Mouse (Mus musculus): Measurements from ENCODE around the gene Gpr19. TPM values are rescaled to one million over a fixed set of nuclear protein-coding genes. Genes with fewer than 3 reads are reported as not detected.

Gene Gpr19
- polyA plus RNA-seq, 1 experiment from 2014 or later = 9.8 TPM

DNA sequence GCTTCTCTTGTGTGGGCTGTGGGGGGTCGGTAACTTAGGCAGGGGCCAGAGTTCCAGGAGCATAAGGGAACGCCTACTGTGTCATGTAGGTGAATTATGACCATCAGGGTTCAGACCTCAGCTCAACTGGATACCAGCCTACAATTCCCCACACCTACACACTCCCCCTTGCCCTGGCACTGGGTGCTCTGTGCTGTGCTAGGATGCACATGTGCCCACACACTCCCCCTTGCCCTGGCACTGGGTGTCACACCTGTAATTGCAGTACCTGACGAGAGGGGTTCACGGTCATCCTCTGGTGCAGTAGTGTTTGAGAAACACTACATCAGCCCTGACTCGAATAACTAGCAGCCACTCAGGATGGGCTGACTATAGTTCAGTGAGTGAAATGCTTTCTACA, 43.6 kb downstream of the Gpr19 start:
- H3K27me3 ChIP-seq (replicated peaks; ENCODE audit: insufficient read depth, low read length) = no peaks in the 10 kb centered on the region
- no peak overlapping the region for H3K27ac ChIP-seq (ENCODE audit: low read length)
- no peak overlapping the region for H3K4me3 ChIP-seq (ENCODE audit: low read depth, low read length)
- no peak overlapping the region for H3K4me2 ChIP-seq (replicated peaks; ENCODE audit: low read depth, low read length)
- 71% methylated on average over 5 of the region's 5 CpGs for WGBS
- TF ChIP-seq EP300 (IDR thresholded peaks at IDR 0.05) = no peak
- TF ChIP-seq CTCF (IDR thresholded peaks at IDR 0.05) = no peak
- no peaks in the 10 kb centered on the region for H3K4me1 ChIP-seq (ENCODE audit: insufficient read depth, low read depth, low read length)
- no peaks in the 10 kb centered on the region for H3K9me3 ChIP-seq (ENCODE audit: low read length)
- no peak for ATAC-seq
- no peak for DNase-seq (ENCODE audit: low spot score)
- peaks cover 17% of the 10 kb centered on the region; the same call in 1 of the 2 replicates for H3K36me3 ChIP-seq (ENCODE audit: insufficient read depth, low read length)
- H3K9ac ChIP-seq (replicated peaks; ENCODE audit: low read depth) = no peak overlapping the region

DNA sequence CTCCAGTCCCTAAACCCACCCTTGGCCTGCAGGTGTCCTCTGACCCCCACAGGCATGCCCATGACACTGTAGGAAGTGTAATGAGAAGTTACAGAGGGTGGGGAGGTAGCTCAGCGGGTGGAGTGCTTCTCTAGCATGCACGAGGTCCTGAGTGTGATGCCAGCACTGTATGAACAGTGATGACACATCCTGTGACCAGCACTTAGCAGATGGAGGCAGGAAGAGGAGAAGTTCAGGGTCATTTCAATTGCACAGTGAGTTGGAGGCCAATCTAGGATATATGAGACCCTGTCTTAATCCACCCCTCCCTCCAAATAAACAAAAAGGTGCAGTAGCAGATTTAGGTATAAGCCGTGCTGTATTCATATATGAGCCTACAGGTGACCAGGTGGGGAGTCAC, 48.4 kb downstream of the Gpr19 start:
- Histone ChIP-seq H3K4me1 (ENCODE audit: insufficient read depth, low read depth, low read length) (no peaks in the 10 kb centered on the region), H3K27ac (ENCODE audit: low read length) (no peak overlapping the region), H3K36me3 (ENCODE audit: insufficient read depth, low read length) (peaks cover 11% of the 10 kb centered on the region; the same call in 1 of the 2 replicates), H3K9me3 (ENCODE audit: low read length) (no peaks in the 10 kb centered on the region), H3K9ac (replicated peaks; ENCODE audit: low read depth) (no peak overlapping the region), H3K4me3 (ENCODE audit: low read depth, low read length) (no peak overlapping the region), H3K27me3 (replicated peaks; ENCODE audit: insufficient read depth, low read length) (no peaks in the 10 kb centered on the region), H3K4me2 (replicated peaks; ENCODE audit: low read depth, low read length) (no peak overlapping the region)
- TF ChIP-seq EP300 (IDR thresholded peaks at IDR 0.05) (no peak), CTCF (IDR thresholded peaks at IDR 0.05) (no peak)
- WGBS = 68% methylated on average over 3 of the region's 3 CpGs
- no peak for ATAC-seq
- no peak for DNase-seq (ENCODE audit: low spot score)

DNA sequence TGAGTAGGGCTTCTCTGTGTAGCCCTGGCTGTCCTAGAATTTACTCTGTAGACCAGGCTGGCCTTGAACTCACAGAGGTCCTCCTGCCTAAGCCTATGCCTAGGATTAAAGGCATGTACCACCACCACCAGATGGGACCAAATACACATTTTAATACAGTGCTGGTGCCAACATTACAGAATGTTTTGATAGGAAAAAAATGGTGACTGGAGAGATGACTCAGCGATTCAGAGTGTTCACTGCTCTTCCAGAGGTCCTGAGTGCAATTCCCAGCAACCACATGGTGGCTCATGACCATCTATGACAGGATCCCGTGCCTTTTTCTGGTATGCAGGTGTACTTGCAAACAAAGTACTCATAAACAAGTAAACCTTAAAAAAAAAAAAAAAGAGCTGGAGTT, 48.9 kb downstream of the Gpr19 start:
- TF ChIP-seq EP300 (IDR thresholded peaks at IDR 0.05) = no peak
- TF ChIP-seq CTCF (IDR thresholded peaks at IDR 0.05) = no peak
- Histone ChIP-seq H3K9ac (replicated peaks; ENCODE audit: low read depth) (no peak overlapping the region), H3K36me3 (ENCODE audit: insufficient read depth, low read length) (peaks cover 11% of the 10 kb centered on the region; the same call in 1 of the 2 replicates), H3K4me2 (replicated peaks; ENCODE audit: low read depth, low read length) (no peak overlapping the region), H3K9me3 (ENCODE audit: low read length) (no peaks in the 10 kb centered on the region), H3K4me3 (ENCODE audit: low read depth, low read length) (no peak overlapping the region), H3K27me3 (replicated peaks; ENCODE audit: insufficient read depth, low read length) (no peaks in the 10 kb centered on the region), H3K4me1 (ENCODE audit: insufficient read depth, low read depth, low read length) (no peaks in the 10 kb centered on the region), H3K27ac (ENCODE audit: low read length) (no peak overlapping the region)
- DNase-seq (ENCODE audit: low spot score) (no peak), ATAC-seq (no peak)
- 71% methylated on average over 2 of the region's 2 CpGs for WGBS

DNA sequence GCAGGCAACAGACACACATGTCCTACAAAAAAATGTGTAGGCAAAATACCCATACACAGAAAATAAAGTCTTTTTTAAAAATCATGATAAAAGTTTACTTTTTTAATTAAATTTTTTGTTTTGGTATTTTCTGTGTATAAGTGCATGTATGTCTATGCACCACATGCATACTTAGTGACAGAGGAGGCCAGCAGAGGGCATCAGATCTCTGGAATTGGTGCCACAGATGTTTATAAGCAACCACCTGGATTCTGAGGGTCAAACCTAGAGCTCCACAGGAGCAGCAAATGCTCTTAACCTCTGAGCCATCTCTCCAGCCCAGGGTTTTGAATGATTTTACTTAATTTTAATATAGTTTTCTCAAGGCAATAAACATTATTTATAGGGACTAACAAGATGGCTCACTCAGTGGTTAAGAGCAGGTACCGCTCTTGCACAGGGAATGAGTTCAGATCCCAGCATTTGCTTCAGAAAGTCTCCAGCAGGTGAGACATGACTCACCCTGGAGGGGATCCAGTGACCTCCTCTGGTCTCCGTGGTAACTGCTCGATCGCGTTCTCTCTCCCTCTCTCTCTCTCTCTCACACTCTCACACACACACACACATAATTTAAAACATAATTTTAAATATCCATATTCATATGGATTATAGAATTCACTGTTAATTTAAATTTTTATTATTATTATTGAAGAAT, 50.0 kb downstream of the Gpr19 start:
- no peaks in the 10 kb centered on the region for H3K4me1 ChIP-seq (ENCODE audit: insufficient read depth, low read depth, low read length)
- no peak overlapping the region for H3K9ac ChIP-seq (replicated peaks; ENCODE audit: low read depth)
- peaks cover 11% of the 10 kb centered on the region; the same call in 1 of the 2 replicates for H3K36me3 ChIP-seq (ENCODE audit: insufficient read depth, low read length)
- no peak overlapping the region for H3K4me2 ChIP-seq (replicated peaks; ENCODE audit: low read depth, low read length)
- H3K9me3 ChIP-seq (ENCODE audit: low read length) = no peaks in the 10 kb centered on the region
- no peak for ATAC-seq
- WGBS = 76% methylated on average over 5 of the region's 5 CpGs
- no peak overlapping the region for H3K4me3 ChIP-seq (ENCODE audit: low read depth, low read length)
- no peak overlapping the region for H3K27ac ChIP-seq (ENCODE audit: low read length)
- DNase-seq (ENCODE audit: low spot score) = peak; percentile 27
- H3K27me3 ChIP-seq (replicated peaks; ENCODE audit: insufficient read depth, low read length) = no peaks in the 10 kb centered on the region
- TF ChIP-seq EP300 (IDR thresholded peaks at IDR 0.05) = no peak
- TF ChIP-seq CTCF (IDR thresholded peaks at IDR 0.05) = peak; percentile 56

DNA sequence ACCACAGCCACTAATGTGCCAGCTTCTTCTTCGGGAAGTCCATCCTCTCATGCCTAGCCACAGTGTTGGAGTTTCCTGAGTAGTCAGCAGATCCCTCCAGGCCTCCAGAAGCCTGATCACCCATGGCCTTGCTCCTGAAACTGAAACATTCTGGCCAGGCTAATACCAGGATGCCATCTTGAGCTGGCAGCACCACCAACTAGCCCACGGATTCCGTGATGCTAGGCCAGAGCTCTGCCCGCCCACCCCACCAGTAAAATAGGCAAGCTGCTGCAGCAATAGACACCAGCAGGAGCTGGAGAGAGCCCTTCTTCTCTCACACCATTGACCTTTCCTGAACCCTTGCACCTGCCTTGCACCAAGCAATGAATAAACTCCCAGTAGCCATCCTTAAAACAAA, 50.8 kb downstream of the Gpr19 start:
- H3K27ac ChIP-seq (ENCODE audit: low read length) = no peak overlapping the region
- no peaks in the 10 kb centered on the region for H3K4me1 ChIP-seq (ENCODE audit: insufficient read depth, low read depth, low read length)
- no peak overlapping the region for H3K9ac ChIP-seq (replicated peaks; ENCODE audit: low read depth)
- no peak overlapping the region for H3K4me2 ChIP-seq (replicated peaks; ENCODE audit: low read depth, low read length)
- 86% methylated on average over 4 of the region's 4 CpGs for WGBS
- no peaks in the 10 kb centered on the region for H3K27me3 ChIP-seq (replicated peaks; ENCODE audit: insufficient read depth, low read length)
- no peaks in the 10 kb centered on the region for H3K9me3 ChIP-seq (ENCODE audit: low read length)
- ATAC-seq (no peak), DNase-seq (ENCODE audit: low spot score) (no peak)
- TF ChIP-seq CTCF (IDR thresholded peaks at IDR 0.05) (no peak), EP300 (IDR thresholded peaks at IDR 0.05) (no peak)
- H3K36me3 ChIP-seq (ENCODE audit: insufficient read depth, low read length) = peaks cover 11% of the 10 kb centered on the region; the same call in 1 of the 2 replicates
- H3K4me3 ChIP-seq (ENCODE audit: low read depth, low read length) = no peak overlapping the region

DNA sequence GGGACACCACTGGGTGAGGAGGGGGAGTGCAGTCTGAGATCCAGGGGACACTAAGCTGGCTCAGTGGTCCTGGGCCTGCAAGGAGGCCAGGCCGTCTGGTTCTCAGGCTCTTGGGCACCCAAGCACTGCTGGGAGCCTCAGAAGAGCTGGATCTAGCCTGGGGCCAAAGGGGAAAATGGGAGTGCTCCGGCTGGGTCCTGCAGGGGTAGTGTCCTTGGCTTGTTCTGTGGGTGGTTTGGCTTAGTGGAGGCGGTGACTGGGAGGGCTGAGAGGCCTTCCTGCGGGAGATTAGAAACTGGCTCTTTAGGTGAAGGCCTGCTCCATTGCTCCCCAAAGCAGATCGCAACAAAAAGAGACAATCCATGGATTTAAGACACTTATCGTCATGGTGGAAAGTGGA, 52.1 kb downstream of the Gpr19 start:
- ATAC-seq (no peak), DNase-seq (ENCODE audit: low spot score) (no peak)
- peaks cover 11% of the 10 kb centered on the region; the same call in 1 of the 2 replicates for H3K36me3 ChIP-seq (ENCODE audit: insufficient read depth, low read length)

More for the DNA sequence above, 52.1 kb downstream of the Gpr19 start:
- H3K9ac ChIP-seq (replicated peaks; ENCODE audit: low read depth) = no peak overlapping the region
- no peak overlapping the region for H3K27ac ChIP-seq (ENCODE audit: low read length)
- no peaks in the 10 kb centered on the region for H3K9me3 ChIP-seq (ENCODE audit: low read length)
- no peak overlapping the region for H3K4me3 ChIP-seq (ENCODE audit: low read depth, low read length)
- H3K4me2 ChIP-seq (replicated peaks; ENCODE audit: low read depth, low read length) = no peak overlapping the region
- TF ChIP-seq CTCF (IDR thresholded peaks at IDR 0.05) (no peak), EP300 (IDR thresholded peaks at IDR 0.05) (no peak)
- no peaks in the 10 kb centered on the region for H3K4me1 ChIP-seq (ENCODE audit: insufficient read depth, low read depth, low read length)
- no peaks in the 10 kb centered on the region for H3K27me3 ChIP-seq (replicated peaks; ENCODE audit: insufficient read depth, low read length)
- WGBS = 88% methylated on average over 6 of the region's 6 CpGs
